27 mouse cellular contexts compared by ENCODE assay signal in genomic region chr19:53657437-53657836, GRCm38 (mm10). TPM values are rescaled to one million over a fixed set of nuclear protein-coding genes. Genes with fewer than 3 reads are reported as not detected.
DNase-seq lines count a peak whose midpoint lies in the region; ATAC-seq and TF ChIP-seq lines count a peak whose summit lies in the region.
"Had no signal": no experiment of that assay in that cellular context is flagged by ENCODE, and none has a peak within 500 bp of the region (broad histone marks: within the 10 kb centered on the region; RNA-seq: fewer than 3 reads in every experiment).

No protein-coding gene starts in this region.

- TF ChIP-seq EP300 in MEL (IDR thresholded peaks at IDR 0.05; ENCODE audit: low read depth in 1 of 2, low read length in 2 of 2) = peak; percentile 64 to 72; a peak in 3 of 4 replicates
- no peak for TF ChIP-seq EP300 in stomach, postnatal 0 days (optimal IDR thresholded peaks at IDR 0.05)

- H3K27me3 ChIP-seq in heart, embryonic 10.5 days (ENCODE audit: insufficient read depth, poor library complexity, severe bottlenecking) = no peaks in the 10 kb centered on the region
- H3K27me3 ChIP-seq in heart, embryonic 11.5 days (ENCODE audit: control insufficient read depth, insufficient read depth, low read length) = no peaks in the 10 kb centered on the region
- H3K27me3 ChIP-seq in MEL (ENCODE audit: control insufficient read depth in 1 of 2, insufficient read depth in 2 of 2, low read length in 2 of 2) = no peaks in the 10 kb centered on the region
- H3K27me3 ChIP-seq in stomach, postnatal 0 days (ENCODE audit: control insufficient read depth, insufficient read depth, low read length) = no peaks in the 10 kb centered on the region
- H3K27me3 ChIP-seq: CH12.LX; embryonic facial prominence, embryonic 13.5 days; embryonic facial prominence, embryonic 15.5 days; forebrain, embryonic 12.5 days had no signal

- no peak for DNase-seq in frontal cortex, postnatal 25 days (ENCODE audit: low spot score in 2 of 2)
- peak; percentile 20 for DNase-seq in heart, embryonic 10.5 days (ENCODE audit: low spot score)
- peak; percentile 55 for DNase-seq in MEL (ENCODE audit: low read depth, low spot score)
- DNase-seq in stomach, postnatal 0 days (ENCODE audit: low spot score) = peak; percentile 2
- DNase-seq in right cerebral cortex, postnatal 25 days = no peak
- DNase-seq: adrenal gland, adult 2 months; adrenal gland, postnatal 10 days; adrenal gland, postnatal 25 days; B cell, adult 2 months; cerebellum, adult 11 months; cerebellum, adult 18-20 months; cerebellum, adult 8-10 months; cerebellum, adult 9-11 months; cerebellum, postnatal 14 days; cerebellum, postnatal 36 days; embryo, embryonic 11 days had no signal

- 51% methylated on average over 5 of the region's 5 CpGs for WGBS in heart, embryonic 10.5 days
- WGBS in heart, embryonic 11.5 days (ENCODE audit: insufficient replicate concordance) = 39% methylated on average over 5 of the region's 5 CpGs
- 63% methylated on average over 5 of the region's 5 CpGs for WGBS in stomach, postnatal 0 days

- no peaks in the 10 kb centered on the region for H3K79me2 ChIP-seq in MEL (ENCODE audit: control insufficient read depth, insufficient read depth, low read length, poor library complexity)

- H3K36me3 ChIP-seq in heart, embryonic 10.5 days = no peaks in the 10 kb centered on the region
- H3K36me3 ChIP-seq in heart, embryonic 11.5 days (ENCODE audit: control insufficient read depth, insufficient read depth, low read length) = no peaks in the 10 kb centered on the region
- peaks cover 0 to 12% of the 10 kb centered on the region in 2 experiments; a peak in 2 of 4 replicates for H3K36me3 ChIP-seq in MEL (ENCODE audit: control insufficient read depth in 1 of 2, insufficient read depth in 2 of 2, low read length in 2 of 2)
- H3K36me3 ChIP-seq in stomach, postnatal 0 days (ENCODE audit: control insufficient read depth, insufficient read depth, low read length) = no peaks in the 10 kb centered on the region
- H3K36me3 ChIP-seq: embryonic facial prominence, embryonic 13.5 days; embryonic facial prominence, embryonic 15.5 days; forebrain, embryonic 10.5 days; forebrain, embryonic 12.5 days; G1E had no signal

- TF ChIP-seq RAD21 in MEL (IDR thresholded peaks at IDR 0.05; ENCODE audit: low read depth, low read length) = no peak

- H3K9ac ChIP-seq in heart, embryonic 11.5 days (ENCODE audit: low read depth, low read length) = no peak overlapping the region
- H3K9ac ChIP-seq in MEL (ENCODE audit: control insufficient read depth, low read depth, low read length, poor library complexity, severe bottlenecking) = no peak overlapping the region
- no peak overlapping the region for H3K9ac ChIP-seq in stomach, postnatal 0 days (ENCODE audit: low read length)
- H3K9ac ChIP-seq: embryonic facial prominence, embryonic 13.5 days; embryonic facial prominence, embryonic 15.5 days; forebrain, embryonic 12.5 days had no signal

- H3K4me3 ChIP-seq in heart, embryonic 10.5 days = no peak overlapping the region
- no peak overlapping the region for H3K4me3 ChIP-seq in heart, embryonic 11.5 days (ENCODE audit: low read depth, low read length)
- no peak overlapping the region for H3K4me3 ChIP-seq in MEL (ENCODE audit: control insufficient read depth in 1 of 2, insufficient read depth in 1 of 2, low read depth in 2 of 2, low read length in 2 of 2)
- H3K4me3 ChIP-seq in stomach, postnatal 0 days (ENCODE audit: low read depth, low read length) = no peak overlapping the region
- H3K4me3 ChIP-seq: embryonic facial prominence, embryonic 13.5 days; embryonic facial prominence, embryonic 15.5 days; erythroblast, embryonic 14.5 days; forebrain, embryonic 10.5 days; forebrain, embryonic 12.5 days had no signal

- no peaks in the 10 kb centered on the region for H3K9me3 ChIP-seq in heart, embryonic 10.5 days
- H3K9me3 ChIP-seq in heart, embryonic 11.5 days (replicated peaks; ENCODE audit: control insufficient read depth, low read length) = no peaks in the 10 kb centered on the region
- no peaks in the 10 kb centered on the region for H3K9me3 ChIP-seq in MEL (replicated peaks; ENCODE audit: insufficient read depth, low read length)
- H3K9me3 ChIP-seq in stomach, postnatal 0 days (ENCODE audit: control insufficient read depth, low read length) = no peaks in the 10 kb centered on the region
- H3K9me3 ChIP-seq: embryonic facial prominence, embryonic 13.5 days; embryonic facial prominence, embryonic 15.5 days; forebrain, embryonic 10.5 days; forebrain, embryonic 12.5 days; G1E had no signal

- ATAC-seq in frontal cortex, adult (ENCODE audit: low TSS enrichment) = 0 out of 2 replicates have a peak, but pooled peaks have one; percentile 39
- no peak for ATAC-seq in heart, embryonic 11.5 days (replicated peaks; ENCODE audit: insufficient number of reproducible peaks, low FRiP score, low TSS enrichment)
- no peak for ATAC-seq in stomach, postnatal 0 days (ENCODE audit: low FRiP score, low TSS enrichment)
- ATAC-seq: CD4-positive, CD25-positive, alpha-beta regulatory T cell, adult 4 months; forebrain, embryonic 14.5 days had no signal

- H3K4me2 ChIP-seq in heart, embryonic 11.5 days = no peak overlapping the region
- no peak overlapping the region for H3K4me2 ChIP-seq in stomach, postnatal 0 days (replicated peaks; ENCODE audit: low read depth)
- H3K4me2 ChIP-seq: embryonic facial prominence, embryonic 13.5 days; embryonic facial prominence, embryonic 15.5 days; forebrain, embryonic 12.5 days had no signal

- no peak overlapping the region for H3K27ac ChIP-seq in heart, embryonic 10.5 days
- no peak overlapping the region for H3K27ac ChIP-seq in heart, embryonic 11.5 days (ENCODE audit: low read depth, low read length)
- no peak overlapping the region for H3K27ac ChIP-seq in MEL (ENCODE audit: control insufficient read depth, low read depth, low read length)
- no peak overlapping the region for H3K27ac ChIP-seq in stomach, postnatal 0 days (replicated peaks)
- H3K27ac ChIP-seq: embryonic facial prominence, embryonic 13.5 days; embryonic facial prominence, embryonic 15.5 days; forebrain, embryonic 10.5 days; forebrain, embryonic 12.5 days had no signal

- TF ChIP-seq POLR2A in MEL (IDR thresholded peaks at IDR 0.05; ENCODE audit: control insufficient read depth in 1 of 2, insufficient read depth in 1 of 2, low read depth in 1 of 2, low read length in 2 of 2, poor library complexity in 1 of 2) = no peak

- H3K4me1 ChIP-seq in heart, embryonic 10.5 days = peaks cover 65% of the 10 kb centered on the region
- H3K4me1 ChIP-seq in heart, embryonic 11.5 days (ENCODE audit: control insufficient read depth, insufficient read depth, low read length) = peaks cover 38% of the 10 kb centered on the region
- H3K4me1 ChIP-seq in MEL (ENCODE audit: control insufficient read depth in 1 of 2, insufficient read depth in 2 of 2, low read length in 2 of 2) = peaks cover 4 to 14% of the 10 kb centered on the region in 2 experiments
- no peaks in the 10 kb centered on the region; the same call in 1 of the 2 replicates for H3K4me1 ChIP-seq in stomach, postnatal 0 days (replicated peaks; ENCODE audit: control insufficient read depth, insufficient read depth)

- TF ChIP-seq CTCF in MEL (IDR thresholded peaks at IDR 0.05 in 2 of 3, conservative IDR thresholded peaks at IDR 0.05 in 1 of 3; ENCODE audit: control insufficient read depth in 1 of 3, insufficient read depth in 1 of 3, low read depth in 2 of 3, low read length in 3 of 3, poor library complexity in 1 of 3, severe bottlenecking in 1 of 3) = no peak
- TF ChIP-seq CTCF in stomach, postnatal 0 days (IDR thresholded peaks at IDR 0.05; ENCODE audit: low read depth) = no peak

TF ChIP-seq in MEL, 35 proteins besides CTCF, POLR2A, EP300 and RAD21 (continues in another document):
- TF ChIP-seq GATA1 (IDR thresholded peaks at IDR 0.05; ENCODE audit: low read depth, low read length) (peak; percentile 79), ETS1 (IDR thresholded peaks at IDR 0.05; ENCODE audit: low read depth, low read length) (0 out of 2 replicates have a peak, but pooled peaks have one; percentile 28), ZNF384 (IDR thresholded peaks at IDR 0.05; ENCODE audit: low read depth, low read length) (no peak), E2F4 (IDR thresholded peaks at IDR 0.05; ENCODE audit: borderline replicate concordance, low read depth, low read length) (no peak), HCFC1 (IDR thresholded peaks at IDR 0.05; ENCODE audit: low read depth, low read length) (no peak), JUND (IDR thresholded peaks at IDR 0.05; ENCODE audit: low read depth, low read length) (no peak), ELF1 (IDR thresholded peaks at IDR 0.05; ENCODE audit: low read depth, low read length) (no peak), ZKSCAN1 (IDR thresholded peaks at IDR 0.05; ENCODE audit: low read depth, low read length) (no peak), MAFK (IDR thresholded peaks at IDR 0.05; ENCODE audit: borderline replicate concordance, low read depth, low read length) (no peak), TBP (IDR thresholded peaks at IDR 0.05; ENCODE audit: low read depth, low read length) (no peak), TCF12 (IDR thresholded peaks at IDR 0.05; ENCODE audit: low read depth, low read length) (peak; percentile 40; the same call in 1 of the 2 replicates), KAT2A (conservative IDR thresholded peaks at IDR 0.05; ENCODE audit: low read depth, low read length) (no peak), RCOR1 (IDR thresholded peaks at IDR 0.05; ENCODE audit: low read depth, low read length) (peak; percentile 31; the same call in 1 of the 2 replicates), MYC (IDR thresholded peaks at IDR 0.05; ENCODE audit: low read depth, low read length) (no peak), TAL1 (IDR thresholded peaks at IDR 0.05; ENCODE audit: low read length) (no peak), ZMIZ1 (IDR thresholded peaks at IDR 0.05; ENCODE audit: low read depth, low read length) (no peak)

RNA-seq across cellular contexts. Expression of gene Rbm20, which starts 19.7 kb away (rescaled TPM):
- polyA plus RNA-seq in heart, embryonic 10.5 days (2016; fragmentation: Nextera tagmentation; extraction: Ambion mirVana) = 18.3 and 34.7 TPM in 2 replicates
- 25.0 and 36.4 TPM in 2 replicates for polyA plus RNA-seq in heart, embryonic 11.5 days (2014; fragmentation: Nextera tagmentation; extraction: Ambion mirVana)
- total RNA-seq in MEL (2012; rRNA removed) = 37.3 and 40.5 TPM in 2 replicates
- polyA plus RNA-seq in MEL (2012; ENCODE audit: insufficient read depth in 1 of 2, insufficient read length in 2 of 2, low read depth in 1 of 2, low replicate concordance in 2 of 2, missing spikeins in 1 of 2) = 10 to 100 TPM in 1 of 2 experiments, not detected in 1; 58.6 TPM
- polyA plus RNA-seq in stomach, postnatal 0 days (2015; fragmentation: Nextera tagmentation; extraction: Ambion mirVana) = 2.3 and 2.5 TPM in 2 replicates
- polyA plus RNA-seq: erythroblast, embryonic 14.5 days had no signal

RNA-seq across cellular contexts. Expression of gene Smc3, which starts 57.2 kb away (rescaled TPM):
- 47.0 and 64.8 TPM in 2 replicates for polyA plus RNA-seq in heart, embryonic 10.5 days (2016; fragmentation: Nextera tagmentation; extraction: Ambion mirVana)
- 53.0 and 56.0 TPM in 2 replicates for polyA plus RNA-seq in heart, embryonic 11.5 days (2014; fragmentation: Nextera tagmentation; extraction: Ambion mirVana)
- total RNA-seq in MEL (2012; rRNA removed) = 100 and 109 TPM in 2 replicates
- polyA plus RNA-seq in MEL (2012; ENCODE audit: insufficient read depth in 1 of 2, insufficient read length in 2 of 2, low read depth in 1 of 2, low replicate concordance in 2 of 2, missing spikeins in 1 of 2) = 100 to 1,000 TPM; 118 to 129 TPM
- 24.9 and 27.0 TPM in 2 replicates for polyA plus RNA-seq in stomach, postnatal 0 days (2015; fragmentation: Nextera tagmentation; extraction: Ambion mirVana)

Comparison
In these comparisons a context has a peak if more than half of its experiments do, and no peak if none do; other contexts are left out.
1. DNase-seq: peak in heart, embryonic 10.5 days (single experiment), MEL (single experiment) and stomach, postnatal 0 days (single experiment); none in frontal cortex, postnatal 25 days (0 of 2) and right cerebral cortex, postnatal 25 days (single experiment).